Mouse (Mus musculus): ENCODE measurements at regions not wholly inside any gene's neighbourhood (a gene's known extent, or its start where the extent isn't known, plus 50 kb on each side); places are given as distances from the start of the nearest gene placed in this dataset.

DNA sequence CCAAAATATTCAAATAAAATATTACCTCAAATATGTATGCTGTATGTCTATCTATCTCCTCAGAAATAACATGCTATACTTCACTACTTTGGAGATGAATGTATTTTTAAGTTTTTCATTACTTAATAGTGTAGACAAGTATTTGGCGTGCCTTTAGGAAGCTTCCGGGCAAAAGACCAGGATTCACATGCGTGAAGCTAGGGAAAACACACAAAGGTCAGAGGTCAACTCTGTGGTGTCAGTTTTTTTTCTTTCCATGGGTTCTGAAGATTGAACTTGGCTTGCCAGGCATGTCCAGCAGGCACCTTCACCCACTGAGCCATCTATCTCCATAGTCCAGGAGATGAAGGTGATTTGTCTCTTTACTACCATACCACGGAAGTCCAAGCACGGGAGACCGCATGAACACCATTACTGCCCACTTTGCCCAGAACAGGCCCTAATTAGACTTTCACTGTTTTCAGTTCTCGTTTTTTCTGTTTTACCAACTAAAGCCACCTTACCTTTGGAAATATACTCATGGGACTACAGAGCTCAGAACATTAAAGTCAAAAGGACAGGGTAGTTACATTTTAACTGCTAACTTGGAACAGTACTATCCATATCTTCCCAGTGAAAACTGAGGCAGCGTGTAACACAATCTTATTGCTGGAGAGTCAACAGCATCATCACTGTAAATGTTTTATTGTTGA, 76.9 kb upstream of the Ak4 start:
- Histone ChIP-seq H3K4me1 (replicated peaks) (no peaks in the 10 kb centered on the region), H3K4me3 (replicated peaks) (no peak overlapping the region), H3K9me3 (0 out of 2 replicates have a peak, but pooled peaks cover 4% of the 10 kb centered on the region), H3K4me2 (no peak overlapping the region), H3K27me3 (no peaks in the 10 kb centered on the region), H3K9ac (replicated peaks) (no peak overlapping the region), H3K27ac (no peak overlapping the region), H3K36me3 (peaks cover 9% of the 10 kb centered on the region)
- WGBS, result 90% methylated on average over 8 of the region's 8 CpGs
- ATAC-seq (ENCODE audit: insufficient number of reproducible peaks, insufficient read depth, low FRiP score, low TSS enrichment, low read depth), result no peak

GRCm38 (mm10) chr4:101340741-101341140, 75.7 kb upstream of the Jak1 start:
- H3K4me1 ChIP-seq (replicated peaks), result no peaks in the 10 kb centered on the region
- peaks cover 4% of the 10 kb centered on the region; the same call in 1 of the 2 replicates for H3K36me3 ChIP-seq

DNA sequence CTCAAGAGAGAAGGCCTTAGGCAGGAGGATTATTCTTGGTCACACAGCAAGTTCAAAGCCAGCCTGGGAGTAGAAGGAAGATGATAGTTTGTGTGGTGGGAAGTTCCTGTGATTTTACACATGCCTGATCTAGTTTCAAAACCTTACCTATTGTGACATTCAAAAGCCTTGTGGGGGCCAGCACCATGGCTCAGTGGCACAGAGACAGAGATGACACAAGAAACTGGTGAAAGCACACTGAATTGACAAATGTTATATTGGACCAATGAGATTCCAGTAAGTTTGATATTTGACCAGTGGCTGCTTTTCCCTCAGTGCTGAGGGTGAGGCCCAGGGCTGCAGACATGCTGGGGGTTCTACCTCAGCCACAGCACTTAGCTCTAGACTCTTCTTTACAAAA, 73.1 kb upstream of the Jak1 start:
- H3K4me2 ChIP-seq, result no peak overlapping the region
- H3K27ac ChIP-seq, result no peak overlapping the region
- no peaks in the 10 kb centered on the region for H3K36me3 ChIP-seq
- no peak overlapping the region for H3K4me3 ChIP-seq (replicated peaks)
- H3K9ac ChIP-seq (replicated peaks), result no peak overlapping the region
- H3K27me3 ChIP-seq, result no peaks in the 10 kb centered on the region
- ATAC-seq (ENCODE audit: insufficient number of reproducible peaks, insufficient read depth, low FRiP score, low TSS enrichment, low read depth), result no peak
- H3K9me3 ChIP-seq, result no peaks in the 10 kb centered on the region
- no peaks in the 10 kb centered on the region; the same call in 1 of the 2 replicates for H3K4me1 ChIP-seq (replicated peaks)

More at GRCm38 (mm10) chr4:101340741-101341140, 75.7 kb upstream of the Jak1 start:
- Histone ChIP-seq H3K27ac (no peak overlapping the region), H3K27me3 (no peaks in the 10 kb centered on the region), H3K4me3 (replicated peaks) (no peak overlapping the region), H3K9me3 (0 out of 2 replicates have a peak, but pooled peaks cover 4% of the 10 kb centered on the region), H3K9ac (replicated peaks) (no peak overlapping the region), H3K4me2 (no peak overlapping the region)
- ATAC-seq (ENCODE audit: insufficient number of reproducible peaks, insufficient read depth, low FRiP score, low TSS enrichment, low read depth), result no peak

DNA sequence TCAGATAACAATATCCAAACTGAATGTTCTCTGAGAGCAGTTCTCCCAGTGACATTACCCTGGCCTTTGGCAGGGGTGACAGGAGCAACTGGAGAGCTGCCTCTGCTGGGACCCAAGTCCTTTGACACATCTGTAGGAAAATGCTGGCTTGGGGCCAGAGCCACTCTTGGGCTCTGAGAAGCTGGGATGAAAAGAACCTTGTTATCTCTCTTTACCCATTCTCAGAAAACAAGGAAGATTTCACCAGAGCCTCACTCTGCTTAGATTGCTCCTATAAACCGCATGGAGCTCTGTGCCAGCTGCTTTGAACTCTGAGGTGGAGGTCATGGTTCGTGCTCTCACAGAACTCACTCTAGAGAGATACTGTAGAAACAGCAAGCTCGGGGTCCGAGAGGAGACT, 71.7 kb upstream of the Jak1 start:
- no peak overlapping the region for H3K9ac ChIP-seq (replicated peaks)
- no peaks in the 10 kb centered on the region; the same call in 1 of the 2 replicates for H3K4me1 ChIP-seq (replicated peaks)
- ATAC-seq (ENCODE audit: insufficient number of reproducible peaks, insufficient read depth, low FRiP score, low TSS enrichment, low read depth), result no peak
- no peak overlapping the region for H3K27ac ChIP-seq
- no peak overlapping the region for H3K4me3 ChIP-seq (replicated peaks)
- H3K27me3 ChIP-seq, result no peaks in the 10 kb centered on the region
- H3K36me3 ChIP-seq, result no peaks in the 10 kb centered on the region
- WGBS, result 36% methylated on average over 4 of the region's 4 CpGs
- H3K9me3 ChIP-seq, result no peaks in the 10 kb centered on the region
- no peak overlapping the region for H3K4me2 ChIP-seq

DNA sequence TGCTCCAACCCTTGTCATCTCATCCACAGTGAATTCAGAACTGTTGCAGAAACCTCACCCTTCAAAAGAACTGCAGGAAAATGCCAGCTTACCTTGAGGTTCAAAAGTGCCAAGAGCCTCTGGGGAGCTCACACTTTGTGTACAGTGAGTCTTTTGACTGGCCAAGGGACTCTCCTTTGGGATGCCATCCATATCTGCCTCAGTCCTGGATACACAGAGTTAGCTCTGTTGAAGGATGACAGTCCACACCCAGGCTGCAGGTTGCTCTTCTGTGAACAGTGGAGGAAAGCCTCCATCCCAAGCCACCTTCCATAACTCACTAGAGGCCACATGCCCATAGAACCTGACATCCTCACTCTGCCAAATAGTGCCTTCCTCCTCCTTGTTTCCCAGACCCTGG, 71.3 kb upstream of the Jak1 start:
- ATAC-seq (ENCODE audit: insufficient number of reproducible peaks, insufficient read depth, low FRiP score, low TSS enrichment, low read depth), result no peak
- Histone ChIP-seq H3K4me3 (replicated peaks) (no peak overlapping the region), H3K27me3 (no peaks in the 10 kb centered on the region), H3K36me3 (no peaks in the 10 kb centered on the region), H3K9me3 (no peaks in the 10 kb centered on the region), H3K27ac (no peak overlapping the region), H3K9ac (replicated peaks) (no peak overlapping the region), H3K4me1 (replicated peaks) (no peaks in the 10 kb centered on the region; the same call in 1 of the 2 replicates), H3K4me2 (no peak overlapping the region)

- H3K27me3 ChIP-seq, result no peaks in the 10 kb centered on the region
- H3K9ac ChIP-seq (replicated peaks), result no peak overlapping the region
- no peak overlapping the region for H3K27ac ChIP-seq
- H3K4me2 ChIP-seq, result no peak overlapping the region
- H3K4me1 ChIP-seq (replicated peaks), result no peaks in the 10 kb centered on the region; the same call in 1 of the 2 replicates
- no peaks in the 10 kb centered on the region for H3K9me3 ChIP-seq
- no peak overlapping the region for H3K4me3 ChIP-seq (replicated peaks)
- H3K36me3 ChIP-seq, result no peaks in the 10 kb centered on the region
- no peak for ATAC-seq (ENCODE audit: insufficient number of reproducible peaks, insufficient read depth, low FRiP score, low TSS enrichment, low read depth)
- 92% methylated on average over 10 of the region's 10 CpGs for WGBS
These were observed 68.8 kb upstream of the Jak1 start for GRCm38 (mm10) chr4:101333868-101334267.

DNA sequence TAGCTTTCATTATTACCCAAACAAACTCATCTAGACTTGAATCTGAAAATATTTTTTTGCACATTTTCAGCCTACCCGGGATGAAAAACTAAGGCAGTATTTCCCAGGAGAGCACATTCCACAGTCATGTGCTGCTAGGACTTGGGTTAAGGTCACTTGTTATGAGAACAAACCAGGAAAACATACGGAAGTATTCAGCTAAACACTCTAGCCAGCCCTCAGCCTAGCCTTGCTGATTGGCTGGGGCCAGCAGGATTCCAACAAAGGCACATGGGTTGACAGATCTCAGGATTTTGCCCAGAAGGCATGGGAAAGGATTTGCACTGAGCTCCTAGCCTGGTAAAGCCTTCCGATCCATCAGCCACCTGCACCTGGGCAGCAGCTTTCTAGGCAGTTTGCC, 68.0 kb upstream of the Jak1 start:
- Histone ChIP-seq H3K27ac (no peak overlapping the region), H3K4me3 (replicated peaks) (no peak overlapping the region), H3K36me3 (no peaks in the 10 kb centered on the region), H3K9me3 (no peaks in the 10 kb centered on the region), H3K4me1 (replicated peaks) (peaks cover under 1% of the 10 kb centered on the region; the same call in 1 of the 2 replicates), H3K4me2 (no peak overlapping the region), H3K9ac (replicated peaks) (no peak overlapping the region), H3K27me3 (no peaks in the 10 kb centered on the region)
- ATAC-seq (ENCODE audit: insufficient number of reproducible peaks, insufficient read depth, low FRiP score, low TSS enrichment, low read depth), result no peak
- WGBS, result 50% methylated on average over 3 of the region's 3 CpGs

DNA sequence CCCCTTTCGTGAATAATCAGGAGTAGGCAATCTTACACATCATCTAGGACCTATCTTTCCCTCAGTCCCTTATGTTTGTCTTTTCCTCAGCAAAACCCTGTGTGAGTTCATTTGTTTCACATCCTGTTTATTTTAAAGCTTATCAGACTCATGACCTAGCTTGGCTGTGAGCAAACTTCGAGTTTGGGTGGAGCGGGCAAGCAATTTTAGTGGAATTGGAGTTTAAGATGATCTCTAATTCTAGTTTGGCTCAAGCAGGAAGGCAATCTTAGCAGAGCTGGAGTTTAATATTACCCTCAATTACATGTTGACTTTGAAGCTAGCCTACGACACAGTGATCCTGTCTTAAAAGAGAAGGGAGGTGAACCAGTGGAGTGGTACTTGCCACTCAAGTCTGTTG, 66.1 kb upstream of the Jak1 start:
- Histone ChIP-seq H3K36me3 (no peaks in the 10 kb centered on the region), H3K27ac (no peak overlapping the region), H3K4me1 (replicated peaks) (peaks cover 4% of the 10 kb centered on the region; the same call in 1 of the 2 replicates), H3K4me2 (no peak overlapping the region), H3K9me3 (no peaks in the 10 kb centered on the region), H3K4me3 (replicated peaks) (no peak overlapping the region), H3K9ac (replicated peaks) (no peak overlapping the region), H3K27me3 (no peaks in the 10 kb centered on the region)
- WGBS, result 87% methylated on average over 4 of the region's 4 CpGs
- ATAC-seq (ENCODE audit: insufficient number of reproducible peaks, insufficient read depth, low FRiP score, low TSS enrichment, low read depth), result no peak

DNA sequence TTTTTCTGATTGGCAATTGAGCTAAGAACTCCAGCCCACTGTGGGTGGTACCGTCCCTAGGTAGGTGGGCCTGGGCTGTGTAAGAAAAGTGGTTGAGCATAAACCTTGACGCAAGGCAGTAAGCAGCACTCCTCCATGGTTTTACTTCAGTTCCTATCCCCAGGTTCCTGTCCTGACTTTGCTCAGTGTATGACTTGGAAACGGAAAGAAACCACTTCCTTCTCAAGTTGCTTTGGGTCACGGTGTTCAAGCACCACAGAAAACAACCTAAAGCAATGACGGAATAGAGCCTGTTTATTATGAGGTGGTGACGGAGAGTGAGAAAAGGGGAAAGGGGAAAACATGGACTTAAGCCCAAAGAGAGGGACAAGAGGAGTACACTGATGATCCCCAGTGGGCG, 64.0 kb upstream of the Jak1 start:
- WGBS, result 82% methylated on average over 7 of the region's 7 CpGs
- ATAC-seq (ENCODE audit: insufficient number of reproducible peaks, insufficient read depth, low FRiP score, low TSS enrichment, low read depth), result no peak
- no peak overlapping the region for H3K27ac ChIP-seq

GRCm38 (mm10) chr4:101326067-101326466, 61.0 kb upstream of the Jak1 start:
- no peak for ATAC-seq (ENCODE audit: insufficient number of reproducible peaks, insufficient read depth, low FRiP score, low TSS enrichment, low read depth)
- WGBS, result 71% methylated on average over 3 of the region's 3 CpGs
- H3K27me3 ChIP-seq, result no peaks in the 10 kb centered on the region

More for the DNA sequence above, 64.0 kb upstream of the Jak1 start:
- Histone ChIP-seq H3K9me3 (no peaks in the 10 kb centered on the region), H3K9ac (replicated peaks) (no peak overlapping the region), H3K36me3 (no peaks in the 10 kb centered on the region), H3K4me1 (replicated peaks) (peaks cover 4% of the 10 kb centered on the region; the same call in 1 of the 2 replicates), H3K27me3 (no peaks in the 10 kb centered on the region), H3K4me2 (no peak overlapping the region), H3K4me3 (replicated peaks) (no peak overlapping the region)

GRCm38 (mm10) chr4:101321731-101322130, 56.6 kb upstream of the Jak1 start:
- Histone ChIP-seq H3K9ac (replicated peaks) (no peak overlapping the region), H3K27me3 (no peaks in the 10 kb centered on the region), H3K27ac (no peak overlapping the region), H3K4me1 (replicated peaks) (no peaks in the 10 kb centered on the region), H3K4me3 (replicated peaks) (no peak overlapping the region), H3K9me3 (no peaks in the 10 kb centered on the region), H3K36me3 (no peaks in the 10 kb centered on the region), H3K4me2 (no peak overlapping the region)
- no peak for ATAC-seq (ENCODE audit: insufficient number of reproducible peaks, insufficient read depth, low FRiP score, low TSS enrichment, low read depth)
- WGBS, result 82% methylated on average over 2 of the region's 2 CpGs

More at GRCm38 (mm10) chr4:101326067-101326466, 61.0 kb upstream of the Jak1 start:
- Histone ChIP-seq H3K27ac (no peak overlapping the region), H3K4me3 (replicated peaks) (no peak overlapping the region), H3K9me3 (no peaks in the 10 kb centered on the region), H3K4me1 (replicated peaks) (0 out of 2 replicates have a peak, but pooled peaks cover 4% of the 10 kb centered on the region), H3K36me3 (no peaks in the 10 kb centered on the region), H3K9ac (replicated peaks) (no peak overlapping the region), H3K4me2 (no peak overlapping the region)

DNA sequence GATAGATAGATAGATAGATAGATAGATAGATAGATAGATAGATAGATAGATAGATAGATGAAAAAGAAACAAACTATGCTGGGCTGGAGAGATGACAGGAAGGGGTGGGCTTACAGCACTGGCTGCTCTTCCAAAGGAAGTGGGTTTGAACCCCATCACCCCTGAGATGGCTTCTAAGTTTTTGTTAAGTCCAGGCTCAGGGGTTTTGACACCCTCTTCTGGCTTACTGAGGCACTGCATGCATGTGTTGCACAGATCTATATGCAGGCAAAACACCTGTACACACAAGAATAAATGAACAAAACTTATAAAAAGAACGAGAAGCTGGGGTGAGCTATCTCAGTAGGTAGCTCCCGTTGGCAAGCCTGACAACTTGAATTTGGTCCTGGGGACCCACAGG, 55.5 kb upstream of the Jak1 start:
- Histone ChIP-seq H3K36me3 (no peaks in the 10 kb centered on the region), H3K9me3 (no peaks in the 10 kb centered on the region), H3K27ac (no peak overlapping the region), H3K27me3 (no peaks in the 10 kb centered on the region), H3K4me1 (replicated peaks) (no peaks in the 10 kb centered on the region), H3K9ac (replicated peaks) (no peak overlapping the region), H3K4me3 (replicated peaks) (no peak overlapping the region), H3K4me2 (no peak overlapping the region)
- 71% methylated on average over 2 of the region's 2 CpGs for WGBS
- ATAC-seq (ENCODE audit: insufficient number of reproducible peaks, insufficient read depth, low FRiP score, low TSS enrichment, low read depth), result no peak

Data from limb, embryonic 12.5 days (tissue).